Mouse (Mus musculus) ES-E14 (cell line): ENCODE results near the gene Emsy.
A peak's percentile ranks its signal among the peaks of the same experiment; 100 is the strongest.

Experiments
- CHD2 ChIP-seq: IDR thresholded peaks from 2 replicates; pipeline ENCODE4 v1.6.1; 2014; ENCODE audit warnings: mild to moderate bottlenecking, low read depth, low read length, inconsistent platforms
- HCFC1 ChIP-seq: IDR thresholded peaks from 2 replicates; pipeline ENCODE4 v1.6.1; 2012; ENCODE audit warnings: low read length, inconsistent platforms, borderline replicate concordance; ENCODE audit not compliant: insufficient read depth
- ZC3H11A ChIP-seq: IDR thresholded peaks from 2 replicates; pipeline ENCODE4 v1.6.1; 2012; ENCODE audit warnings: low read depth, mild to moderate bottlenecking, inconsistent platforms, low read length, borderline replicate concordance
- ZNF384 ChIP-seq: IDR thresholded peaks from 2 replicates; pipeline ENCODE4 v1.6.1; 2012; ENCODE audit warnings: low read depth, low read length, inconsistent platforms

GRCm38 (mm10) chr7:98703365-98703881, 46.8 kb upstream of the Emsy start:
- TF ChIP-seq HCFC1 (peak; percentile 13; the same call in 1 of the 2 replicates), CHD2 (no peak), ZC3H11A (no peak), ZNF384 (no peak)
